Mouse (Mus musculus): ENCODE results near the gene Fam173b. TPM values are rescaled to one million over a fixed set of nuclear protein-coding genes. Genes with fewer than 3 reads are reported as not detected.

The Fam173b gene
- polyA plus RNA-seq, 1 experiment from 2014 or later, result 13.2 TPM

Other genes with a start within 250 kb of the Fam173b start
- 0.46 and 0.69 TPM in 2 replicates for gene Ankrd33b, start 234.1 kb upstream of the Fam173b start, polyA plus RNA-seq (2015; fragmentation: Nextera tagmentation; extraction: Ambion mirVana)
- 2.2 and 2.3 TPM in 2 replicates for gene Ropn1l, start 148.1 kb upstream of the Fam173b start, polyA plus RNA-seq (2015; fragmentation: Nextera tagmentation; extraction: Ambion mirVana)
- gene March6, start 70.8 kb upstream of the Fam173b start, polyA plus RNA-seq (2015; fragmentation: Nextera tagmentation; extraction: Ambion mirVana), result 30.1 and 30.2 TPM in 2 replicates
- gene Cmbl, start 36.5 kb upstream of the Fam173b start, polyA plus RNA-seq (2015; fragmentation: Nextera tagmentation; extraction: Ambion mirVana), result 21.7 and 24.3 TPM in 2 replicates
- 455 and 460 TPM in 2 replicates for gene Cct5, start within 50 bp of the Fam173b start, polyA plus RNA-seq (2015; fragmentation: Nextera tagmentation; extraction: Ambion mirVana)